8 mouse cellular contexts compared by ENCODE assay signal in genomic region chr6:121063771-121064170, GRCm38 (mm10).
A peak's percentile ranks its signal among the peaks of the same experiment; 100 is the strongest.
DNase-seq lines count a peak whose midpoint lies in the region; ATAC-seq lines count a peak whose summit lies in the region.

No protein-coding gene starts in this region.

- no peak overlapping the region for H3K4me2 ChIP-seq in neural tube, embryonic 13.5 days
- H3K4me2 ChIP-seq in hindbrain, embryonic 14.5 days (replicated peaks) = 0 out of 2 replicates have a peak overlapping the region, but pooled peaks have one; percentile 55
- H3K4me2 ChIP-seq in stomach, embryonic 16.5 days (ENCODE audit: low read depth, low read length) = peak overlapping the region; percentile 38; the same call in 1 of the 2 replicates

- no peaks in the 10 kb centered on the region for H3K36me3 ChIP-seq in neural tube, embryonic 13.5 days
- no peaks in the 10 kb centered on the region for H3K36me3 ChIP-seq in hindbrain, embryonic 14.5 days (replicated peaks; ENCODE audit: control insufficient read depth, insufficient read depth)
- no peaks in the 10 kb centered on the region for H3K36me3 ChIP-seq in stomach, embryonic 16.5 days (ENCODE audit: control insufficient read depth, insufficient read depth, low read length)

- WGBS in neural tube, embryonic 13.5 days = 88% methylated on average over 8 of the region's 8 CpGs
- 87% methylated on average over 8 of the region's 8 CpGs for WGBS in hindbrain, embryonic 14.5 days
- WGBS in large intestine, adult 2 months = 39% methylated on average over 8 of the region's 8 CpGs
- 62% methylated on average over 8 of the region's 8 CpGs for WGBS in stomach, embryonic 16.5 days

- DNase-seq in neural tube, embryonic 10.5 days (ENCODE audit: extremely low spot score, low spot score) = no peak
- DNase-seq in hindbrain, embryonic 14.5 days (ENCODE audit: low spot score) = no peak
- DNase-seq in large intestine, adult 2 months (ENCODE audit: low read depth, low spot score) = peak; percentile 47
- DNase-seq in cerebellum, adult 9-11 months = no peak
- DNase-seq in spleen, postnatal 10 days (ENCODE audit: low spot score in 2 of 2) = no peak
- DNase-seq in adrenal gland, postnatal 4 days (ENCODE audit: low spot score in 2 of 2) = no peak

- no peaks in the 10 kb centered on the region for H3K27me3 ChIP-seq in neural tube, embryonic 13.5 days
- no peaks in the 10 kb centered on the region for H3K27me3 ChIP-seq in hindbrain, embryonic 14.5 days (ENCODE audit: control insufficient read depth, insufficient read depth, low read length)
- H3K27me3 ChIP-seq in stomach, embryonic 16.5 days (ENCODE audit: control insufficient read depth, insufficient read depth, low read length) = no peaks in the 10 kb centered on the region

- no peaks in the 10 kb centered on the region for H3K9me3 ChIP-seq in neural tube, embryonic 13.5 days
- H3K9me3 ChIP-seq in hindbrain, embryonic 14.5 days (ENCODE audit: control insufficient read depth, low read length) = no peaks in the 10 kb centered on the region
- no peaks in the 10 kb centered on the region for H3K9me3 ChIP-seq in stomach, embryonic 16.5 days (replicated peaks; ENCODE audit: control insufficient read depth, low read length)

- H3K4me1 ChIP-seq in neural tube, embryonic 13.5 days (replicated peaks) = peaks cover 58% of the 10 kb centered on the region
- H3K4me1 ChIP-seq in hindbrain, embryonic 14.5 days (replicated peaks; ENCODE audit: control insufficient read depth, insufficient read depth, low read length) = peaks cover 37% of the 10 kb centered on the region
- H3K4me1 ChIP-seq in stomach, embryonic 16.5 days (ENCODE audit: control insufficient read depth, insufficient read depth, low read length) = peaks cover 37% of the 10 kb centered on the region

- H3K27ac ChIP-seq in neural tube, embryonic 13.5 days (replicated peaks) = peak overlapping the region; percentile 96
- H3K27ac ChIP-seq in hindbrain, embryonic 14.5 days = peak overlapping the region; percentile 99
- peak overlapping the region; percentile 78 for H3K27ac ChIP-seq in stomach, embryonic 16.5 days (ENCODE audit: low read length)

- no peak for ATAC-seq in neural tube, embryonic 13.5 days (ENCODE audit: low read depth)
- no peak for ATAC-seq in hindbrain, embryonic 14.5 days (ENCODE audit: low FRiP score)
- ATAC-seq in stomach, embryonic 16.5 days (ENCODE audit: insufficient read depth, low FRiP score) = peak; percentile 39; the same call in 1 of the 2 replicates

- H3K4me3 ChIP-seq in neural tube, embryonic 13.5 days = no peak overlapping the region
- no peak overlapping the region for H3K4me3 ChIP-seq in hindbrain, embryonic 14.5 days (replicated peaks; ENCODE audit: low read length)
- no peak overlapping the region for H3K4me3 ChIP-seq in stomach, embryonic 16.5 days (replicated peaks; ENCODE audit: low read length)

- H3K9ac ChIP-seq in neural tube, embryonic 13.5 days = peak overlapping the region; percentile 78
- H3K9ac ChIP-seq in hindbrain, embryonic 14.5 days = peak overlapping the region; percentile 78
- H3K9ac ChIP-seq in stomach, embryonic 16.5 days (ENCODE audit: low read length) = peak overlapping the region; percentile 49; the same call in 1 of the 2 replicates
